Mouse (Mus musculus) thymus, adult 2 months (tissue): Measurements from ENCODE around the gene Kif13a.

Experiments
- CTCF ChIP-seq: fragments of 200-500 bp; IDR thresholded peaks from 2 replicates; pipeline ENCODE4 v1.5.1; 2012; ENCODE audit warnings: mild to moderate bottlenecking, control low read depth, low read length, moderate library complexity, borderline replicate concordance; ENCODE audit not compliant: control insufficient read depth, poor library complexity, insufficient read depth; ENCODE audit errors: extremely low read depth
- POLR2A ChIP-seq: fragments of 200-500 bp; IDR thresholded peaks from 2 replicates; pipeline ENCODE4 v1.6.1; 2012; ENCODE audit warnings: mild to moderate bottlenecking, low read length, control low read depth, moderate library complexity; ENCODE audit not compliant: control insufficient read depth, poor library complexity, insufficient read depth; ENCODE audit errors: extremely low read depth

DNA sequence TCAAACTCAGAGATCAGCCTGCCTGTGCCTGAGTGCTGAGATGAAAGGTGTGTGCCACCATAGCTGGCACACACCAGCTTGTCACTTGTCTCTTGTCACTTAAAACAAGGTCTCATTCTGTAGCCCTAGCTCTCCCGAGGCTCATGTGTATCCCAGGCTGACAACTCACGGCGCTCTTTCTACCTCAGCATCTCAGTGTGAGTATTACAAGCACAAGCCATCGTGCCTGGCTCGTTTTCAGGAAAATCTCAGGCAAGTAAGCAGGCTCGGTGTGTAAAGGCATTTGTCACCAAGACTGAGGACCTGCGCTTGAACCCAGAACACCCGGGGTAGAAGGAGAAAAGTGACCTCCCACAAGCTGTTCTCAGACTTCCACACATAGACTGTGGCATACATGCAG is 185.8 kb downstream of the Kif13a start:
- TF ChIP-seq CTCF (no peak), POLR2A (no peak)
